In genomic region chr4:57636782-57637482, GRCm38 (mm10) we compare ENCODE assay signal across 12 mouse cellular contexts.
DNase-seq lines count a peak whose midpoint lies in the region; ATAC-seq lines count a peak whose summit lies in the region.
"Had no signal": no experiment of that assay in that cellular context is flagged by ENCODE, and none has a peak within 500 bp of the region (broad histone marks: within the 10 kb centered on the region; RNA-seq: fewer than 3 reads in every experiment).

No protein-coding gene starts in this region.

- no peak overlapping the region for H3K9ac ChIP-seq in heart, embryonic 12.5 days
- H3K9ac ChIP-seq in midbrain, embryonic 13.5 days (replicated peaks), result peak overlapping the region; percentile 59; the same call in 1 of the 2 replicates
- H3K9ac ChIP-seq in embryonic facial prominence, embryonic 15.5 days, result no peak overlapping the region
- peak overlapping the region; percentile 52 for H3K9ac ChIP-seq in neural tube, embryonic 15.5 days (replicated peaks)

- no peak overlapping the region for H3K4me3 ChIP-seq in heart, embryonic 12.5 days
- no peak overlapping the region for H3K4me3 ChIP-seq in midbrain, embryonic 13.5 days (replicated peaks)
- H3K4me3 ChIP-seq in midbrain, embryonic 10.5 days, result no peak overlapping the region
- no peak overlapping the region for H3K4me3 ChIP-seq in embryonic facial prominence, embryonic 15.5 days (replicated peaks)
- peak overlapping the region; percentile 44; the same call in 1 of the 2 replicates for H3K4me3 ChIP-seq in neural tube, embryonic 15.5 days (replicated peaks)

- H3K27ac ChIP-seq in heart, embryonic 12.5 days (ENCODE audit: poor library complexity, severe bottlenecking), result 0 out of 2 replicates have a peak overlapping the region, but pooled peaks have one; percentile 48
- peak overlapping the region; percentile 67 for H3K27ac ChIP-seq in midbrain, embryonic 13.5 days
- no peak overlapping the region for H3K27ac ChIP-seq in midbrain, embryonic 10.5 days (replicated peaks)
- 0 out of 2 replicates have a peak overlapping the region, but pooled peaks have one; percentile 9 for H3K27ac ChIP-seq in embryonic facial prominence, embryonic 15.5 days (replicated peaks)
- peak overlapping the region; percentile 82 for H3K27ac ChIP-seq in neural tube, embryonic 15.5 days (replicated peaks)

- H3K9me3 ChIP-seq in heart, embryonic 12.5 days (replicated peaks), result no peaks in the 10 kb centered on the region
- no peaks in the 10 kb centered on the region for H3K9me3 ChIP-seq in midbrain, embryonic 13.5 days
- no peaks in the 10 kb centered on the region for H3K9me3 ChIP-seq in midbrain, embryonic 10.5 days (replicated peaks)
- no peaks in the 10 kb centered on the region for H3K9me3 ChIP-seq in embryonic facial prominence, embryonic 15.5 days (replicated peaks)
- no peaks in the 10 kb centered on the region for H3K9me3 ChIP-seq in neural tube, embryonic 15.5 days (replicated peaks)

- no peak overlapping the region for H3K4me2 ChIP-seq in heart, embryonic 12.5 days
- H3K4me2 ChIP-seq in midbrain, embryonic 13.5 days (replicated peaks), result peak overlapping the region; percentile 60
- peak overlapping the region; percentile 51; the same call in 1 of the 2 replicates for H3K4me2 ChIP-seq in embryonic facial prominence, embryonic 15.5 days (replicated peaks)
- peak overlapping the region; percentile 59 for H3K4me2 ChIP-seq in neural tube, embryonic 15.5 days

- intact Hi-C loops in heart, postnatal 36 days (cut with DNase I), result no loop called here

- no peak for DNase-seq in heart, postnatal 36 days
- no peak for DNase-seq in midbrain, embryonic 10.5 days (ENCODE audit: low spot score)
- DNase-seq in retina, embryonic 14.5 days (ENCODE audit: low spot score), result no peak
- DNase-seq: kidney, postnatal 25 days; lung, postnatal 14 days; thymus, adult 18-20 months had no signal

- no peaks in the 10 kb centered on the region for H3K27me3 ChIP-seq in heart, embryonic 12.5 days (replicated peaks)
- H3K27me3 ChIP-seq in midbrain, embryonic 13.5 days, result no peaks in the 10 kb centered on the region
- peaks cover 3% of the 10 kb centered on the region for H3K27me3 ChIP-seq in midbrain, embryonic 10.5 days (ENCODE audit: low read depth, poor library complexity, severe bottlenecking)
- no peaks in the 10 kb centered on the region for H3K27me3 ChIP-seq in embryonic facial prominence, embryonic 15.5 days
- no peaks in the 10 kb centered on the region for H3K27me3 ChIP-seq in neural tube, embryonic 15.5 days (replicated peaks)

- peaks cover 84% of the 10 kb centered on the region for H3K4me1 ChIP-seq in heart, embryonic 12.5 days (replicated peaks)
- peaks cover 24% of the 10 kb centered on the region; the same call in 1 of the 2 replicates for H3K4me1 ChIP-seq in midbrain, embryonic 13.5 days (replicated peaks)
- peaks cover 24% of the 10 kb centered on the region for H3K4me1 ChIP-seq in midbrain, embryonic 10.5 days
- H3K4me1 ChIP-seq in embryonic facial prominence, embryonic 15.5 days, result peaks cover 26% of the 10 kb centered on the region
- peaks cover 35% of the 10 kb centered on the region for H3K4me1 ChIP-seq in neural tube, embryonic 15.5 days

- ATAC-seq in heart, embryonic 12.5 days (ENCODE audit: insufficient number of reproducible peaks, low FRiP score), result no peak
- ATAC-seq in midbrain, embryonic 13.5 days, result no peak
- 0 out of 2 replicates have a peak, but pooled peaks have one; percentile 53 for ATAC-seq in embryonic facial prominence, embryonic 15.5 days (ENCODE audit: insufficient number of reproducible peaks, low FRiP score, low TSS enrichment, low read depth)
- peak; percentile 29; the same call in 1 of the 2 replicates for ATAC-seq in neural tube, embryonic 15.5 days (ENCODE audit: low FRiP score)
- ATAC-seq in inflammation-experienced regulatory T-cells, adult 6 months, result no peak
- ATAC-seq: activated CD4-positive, CD25-positive, alpha-beta regulatory T cell, adult 4 months had no signal

- 65% methylated on average over 9 of the region's 9 CpGs for WGBS in heart, embryonic 12.5 days
- WGBS in midbrain, embryonic 13.5 days, result 73% methylated on average over 9 of the region's 9 CpGs
- WGBS in midbrain, embryonic 10.5 days, result 77% methylated on average over 9 of the region's 9 CpGs
- 42% methylated on average over 9 of the region's 9 CpGs for WGBS in embryonic facial prominence, embryonic 15.5 days
- 66% methylated on average over 9 of the region's 9 CpGs for WGBS in neural tube, embryonic 15.5 days

- H3K36me3 ChIP-seq in heart, embryonic 12.5 days, result no peaks in the 10 kb centered on the region; the same call in 1 of the 2 replicates
- no peaks in the 10 kb centered on the region for H3K36me3 ChIP-seq in midbrain, embryonic 13.5 days
- H3K36me3 ChIP-seq in midbrain, embryonic 10.5 days, result no peaks in the 10 kb centered on the region
- no peaks in the 10 kb centered on the region for H3K36me3 ChIP-seq in embryonic facial prominence, embryonic 15.5 days
- H3K36me3 ChIP-seq in neural tube, embryonic 15.5 days, result no peaks in the 10 kb centered on the region

Comparison
In these comparisons a context has a peak if more than half of its experiments do, and no peak if none do; other contexts are left out.
1. ATAC-seq: peak in embryonic facial prominence, embryonic 15.5 days (single experiment) and neural tube, embryonic 15.5 days (single experiment); none in heart, embryonic 12.5 days (single experiment), midbrain, embryonic 13.5 days (single experiment) and inflammation-experienced regulatory T-cells, adult 6 months (single experiment).
2. H3K9ac ChIP-seq: peak in midbrain, embryonic 13.5 days (single experiment) and neural tube, embryonic 15.5 days (single experiment); none in heart, embryonic 12.5 days (single experiment) and embryonic facial prominence, embryonic 15.5 days (single experiment).